Mouse (Mus musculus): ENCODE data around the gene Mtrf1.

DNA sequence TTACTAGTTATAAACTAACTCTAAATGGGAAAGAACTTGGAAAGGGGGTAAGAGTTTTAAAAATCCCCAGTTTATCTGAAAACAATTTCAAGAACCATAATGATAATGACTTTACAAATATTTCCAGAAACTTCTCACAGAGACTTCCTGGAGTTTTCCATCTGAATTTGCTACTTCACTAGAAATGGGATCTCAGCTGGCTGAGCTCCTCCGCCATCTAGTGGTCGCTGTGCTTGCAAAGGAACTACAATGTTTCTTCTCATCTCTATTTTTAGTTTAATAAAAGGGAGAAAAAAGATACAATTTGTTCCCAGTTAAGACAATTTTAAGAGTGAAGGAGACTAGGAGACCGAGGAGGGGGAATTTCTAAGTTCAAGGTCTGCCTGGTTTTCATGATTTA is 70.0 kb downstream of the Mtrf1 start:
- TF ChIP-seq CTCF (IDR thresholded peaks at IDR 0.05; ENCODE audit: extremely low read depth, insufficient read depth, insufficient read length, insufficient replicate concordance): peak; percentile 53; the same call in 1 of the 2 replicates
- TF ChIP-seq POLR2A (IDR thresholded peaks at IDR 0.05; ENCODE audit: low read depth, low read length): no peak

All from spleen, adult 2 months (tissue).